Mouse (Mus musculus) neutrophil, adult 5-6 weeks (primary cell): ENCODE measurements around the gene Syt13. TPM values are rescaled to one million over a fixed set of nuclear protein-coding genes. Genes with fewer than 3 reads are reported as not detected.

Source experiments
- ATAC-seq: fragments of 151-379, 151-347 bp; 2 replicates; pipeline ENCODE4 v1.8.0; 2017; ENCODE audit warnings: mild to moderate bottlenecking, moderate TSS enrichment; ENCODE audit not compliant: insufficient number of reproducible peaks, poor library complexity, low FRiP score, severe bottlenecking; ENCODE audit errors: extremely low read depth
- total RNA-seq: library from RNA; stranded (forward); fragments of 200-1000 nt; gene quantifications from 2 replicates; pipeline ENCODE4 v1.2.3, GENCODE M21; 2017

The Syt13 gene
- not detected in 2 replicates for total RNA-seq

- ATAC-seq, result no peak
Measured at GRCm38 (mm10) chr2:92914933-92915553, at the start of gene Syt13. Gene Syt13 (plus strand): TSS chr2:92915098.

- no peak for ATAC-seq
Measured at GRCm38 (mm10) chr2:92866616-92867015, 48.3 kb upstream of the Syt13 start.

GRCm38 (mm10) chr2:92870139-92870836 is 44.6 kb upstream of the Syt13 start:
- no peak for ATAC-seq

GRCm38 (mm10) chr2:92871093-92871686 is 43.7 kb upstream of the Syt13 start:
- no peak for ATAC-seq

GRCm38 (mm10) chr2:92872652-92873051 is 42.2 kb upstream of the Syt13 start:
- ATAC-seq, result no peak

GRCm38 (mm10) chr2:92874592-92874991 is 40.3 kb upstream of the Syt13 start:
- no peak for ATAC-seq

GRCm38 (mm10) chr2:92877488-92877887 is 37.4 kb upstream of the Syt13 start:
- ATAC-seq, result no peak

GRCm38 (mm10) chr2:92883039-92883911 is 31.6 kb upstream of the Syt13 start:
- no peak for ATAC-seq

- no peak for ATAC-seq
Measured at GRCm38 (mm10) chr2:92883912-92884243, 31.0 kb upstream of the Syt13 start.

GRCm38 (mm10) chr2:92884976-92885375 is 29.9 kb upstream of the Syt13 start:
- no peak for ATAC-seq

- no peak for ATAC-seq
Measured at GRCm38 (mm10) chr2:92886862-92887261, 28.0 kb upstream of the Syt13 start.

GRCm38 (mm10) chr2:92892524-92892923 is 22.4 kb upstream of the Syt13 start:
- no peak for ATAC-seq

- ATAC-seq, result no peak
Measured at GRCm38 (mm10) chr2:92903650-92904049, 11.2 kb upstream of the Syt13 start.

GRCm38 (mm10) chr2:92904307-92904859 is 10.5 kb upstream of the Syt13 start:
- no peak for ATAC-seq

- no peak for ATAC-seq
Measured at GRCm38 (mm10) chr2:92910371-92910770, 4.5 kb upstream of the Syt13 start.

GRCm38 (mm10) chr2:92912312-92912711 is 2.6 kb upstream of the Syt13 start:
- ATAC-seq, result no peak

- ATAC-seq, result no peak
Measured at GRCm38 (mm10) chr2:92913295-92913694, 1.6 kb upstream of the Syt13 start.

- no peak for ATAC-seq
Measured at GRCm38 (mm10) chr2:92915659-92916631, 1.0 kb downstream of the Syt13 start.
